Mouse (Mus musculus): ENCODE measurements around the gene Wscd1. TPM values are rescaled to one million over a fixed set of nuclear protein-coding genes. Genes with fewer than 3 reads are reported as not detected.
A peak's percentile ranks its signal among the peaks of the same experiment; 100 is the strongest.

Wscd1 gene
- 66.6 TPM in 2 replicates for polyA plus RNA-seq (2012; rRNA removed)

DNA sequence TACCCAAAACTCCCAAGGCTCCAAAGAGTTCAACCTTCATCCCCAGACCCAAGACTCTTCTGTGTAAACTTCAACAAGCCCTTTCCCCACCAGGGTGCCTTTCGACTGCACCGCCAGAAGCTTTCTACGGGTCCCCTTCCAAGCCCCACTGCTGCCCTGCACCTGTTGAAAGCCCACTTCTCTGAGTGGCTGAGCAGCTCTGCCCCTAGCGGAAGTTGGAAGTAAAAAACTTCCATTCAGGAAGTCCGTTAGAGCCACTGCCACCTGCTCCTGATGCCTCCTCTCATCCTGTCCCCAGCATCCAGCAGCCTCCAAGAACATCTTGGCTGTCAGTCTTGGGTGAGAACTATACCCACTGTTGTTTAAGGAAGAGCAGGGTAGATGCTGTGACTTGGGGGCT lies at the start of gene Wscd1:
Gene Wscd1, plus strand, starts transcription at position 250 of the 400 bp plus-strand sequence.
- Histone ChIP-seq H3K4me3 (ENCODE audit: insufficient read depth, low read length) (peak within 1 kb of the TSS; percentile 32), H3K4me1 (ENCODE audit: control insufficient read depth, insufficient read depth, low read length) (peaks cover 2% of the 10 kb centered on the region; the same call in 1 of the 2 replicates), H3K27ac (ENCODE audit: insufficient read depth, low read length) (no peak within 1 kb of the TSS)
- peak; percentile 50 for TF ChIP-seq CTCF (IDR thresholded peaks at IDR 0.05; ENCODE audit: extremely low read depth, insufficient read depth, low read length)
- no peak for TF ChIP-seq POLR2A (IDR thresholded peaks at IDR 0.05; ENCODE audit: extremely low read depth, insufficient read depth, low read length)

DNA sequence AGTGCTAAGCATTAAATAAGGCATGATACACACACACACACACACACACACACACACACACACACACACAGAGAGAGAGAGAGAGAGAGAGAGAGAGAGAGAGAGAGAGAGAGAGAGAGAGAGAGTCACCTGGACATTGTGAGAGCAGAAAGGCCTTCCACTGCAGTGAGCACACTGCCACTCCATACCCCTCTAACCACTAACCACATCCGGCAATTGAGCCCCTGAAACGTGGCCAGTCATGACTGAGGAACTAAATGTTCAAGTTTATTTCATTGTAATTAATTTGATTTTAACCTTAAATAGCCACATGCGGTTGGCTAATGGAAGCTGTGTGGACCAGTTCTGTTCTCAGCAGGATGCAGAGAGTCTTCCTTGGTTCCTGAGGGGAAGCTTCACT lies 21.7 kb upstream of the Wscd1 start:
- Histone ChIP-seq H3K27ac (ENCODE audit: insufficient read depth, low read length) (no peak overlapping the region), H3K4me3 (ENCODE audit: insufficient read depth, low read length) (no peak overlapping the region), H3K4me1 (ENCODE audit: control insufficient read depth, insufficient read depth, low read length) (no peaks in the 10 kb centered on the region)
- TF ChIP-seq POLR2A (IDR thresholded peaks at IDR 0.05; ENCODE audit: extremely low read depth, insufficient read depth, low read length) = no peak
- no peak for TF ChIP-seq CTCF (IDR thresholded peaks at IDR 0.05; ENCODE audit: extremely low read depth, insufficient read depth, low read length)

DNA sequence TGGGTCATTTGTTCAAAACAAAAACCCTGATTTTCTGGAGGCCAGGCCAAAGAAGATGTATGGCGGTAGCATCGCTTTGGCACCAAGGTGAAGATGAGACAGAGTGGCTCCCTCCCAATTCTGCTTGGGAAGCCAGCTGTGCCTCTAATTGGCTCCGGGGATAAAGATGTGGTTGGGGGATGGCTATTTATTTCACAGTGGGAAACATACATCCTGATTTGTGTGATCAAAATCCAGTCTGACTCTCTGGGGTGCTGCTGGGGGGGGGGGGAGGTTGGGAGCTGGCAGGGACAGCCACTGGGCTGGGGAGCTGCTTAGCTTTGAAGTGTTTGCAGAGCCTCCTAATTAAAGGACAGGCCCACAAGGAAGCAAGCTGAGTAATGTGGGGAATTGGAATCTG lies 20.4 kb upstream of the Wscd1 start:
- TF ChIP-seq POLR2A (IDR thresholded peaks at IDR 0.05; ENCODE audit: extremely low read depth, insufficient read depth, low read length) = no peak
- TF ChIP-seq CTCF (IDR thresholded peaks at IDR 0.05; ENCODE audit: extremely low read depth, insufficient read depth, low read length) = no peak
- H3K27ac ChIP-seq (ENCODE audit: insufficient read depth, low read length) = no peak overlapping the region

DNA sequence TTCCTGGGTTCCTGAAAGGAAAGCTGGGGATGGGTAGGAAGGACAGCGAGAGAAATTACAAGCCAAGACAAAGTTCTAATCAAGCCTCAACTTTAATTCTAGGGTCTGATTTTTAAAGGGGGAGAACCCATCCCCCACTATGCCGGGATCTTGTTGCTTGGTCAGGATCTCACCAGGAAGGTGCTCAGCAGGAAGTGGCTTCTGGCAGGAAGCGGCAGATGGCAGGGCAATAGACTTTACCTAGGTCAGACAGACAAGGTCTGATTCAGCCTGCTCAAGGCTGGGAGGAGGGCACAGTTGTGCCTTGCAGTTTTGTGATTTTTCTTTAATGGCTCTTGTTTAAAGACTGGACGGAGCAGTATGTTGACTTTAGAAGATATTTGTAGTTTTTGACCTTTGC lies 15.9 kb upstream of the Wscd1 start:
- no peak overlapping the region for H3K4me3 ChIP-seq (ENCODE audit: insufficient read depth, low read length)
- no peaks in the 10 kb centered on the region for H3K4me1 ChIP-seq (ENCODE audit: control insufficient read depth, insufficient read depth, low read length)
- no peak overlapping the region for H3K27ac ChIP-seq (ENCODE audit: insufficient read depth, low read length)
- TF ChIP-seq POLR2A (IDR thresholded peaks at IDR 0.05; ENCODE audit: extremely low read depth, insufficient read depth, low read length) (no peak), CTCF (IDR thresholded peaks at IDR 0.05; ENCODE audit: extremely low read depth, insufficient read depth, low read length) (no peak)

More for the DNA sequence above, 20.4 kb upstream of the Wscd1 start:
- no peaks in the 10 kb centered on the region for H3K4me1 ChIP-seq (ENCODE audit: control insufficient read depth, insufficient read depth, low read length)
- H3K4me3 ChIP-seq (ENCODE audit: insufficient read depth, low read length) = no peak overlapping the region

DNA sequence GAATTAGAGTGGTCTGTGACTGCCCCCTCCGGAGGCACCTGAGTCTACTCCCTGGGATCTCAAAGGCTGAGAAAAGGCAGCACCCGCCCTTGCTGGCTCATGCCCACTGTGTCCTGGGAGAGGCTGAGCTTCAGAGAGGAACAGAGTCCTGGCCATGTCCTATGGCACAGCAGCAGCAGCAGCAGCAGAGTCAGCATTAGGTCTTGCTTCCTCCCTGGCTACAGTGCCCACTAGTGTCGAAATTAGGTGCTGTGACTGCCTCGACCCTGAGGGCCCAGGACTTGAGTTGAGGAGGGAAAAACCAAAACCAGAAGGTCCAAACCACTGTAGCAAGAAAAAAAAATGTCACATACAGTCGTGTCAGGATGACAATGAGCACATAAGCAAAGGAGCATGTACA lies 12.6 kb upstream of the Wscd1 start:
- H3K4me3 ChIP-seq (ENCODE audit: insufficient read depth, low read length) = no peak overlapping the region
- H3K4me1 ChIP-seq (ENCODE audit: control insufficient read depth, insufficient read depth, low read length) = no peaks in the 10 kb centered on the region
- TF ChIP-seq POLR2A (IDR thresholded peaks at IDR 0.05; ENCODE audit: extremely low read depth, insufficient read depth, low read length) = no peak
- TF ChIP-seq CTCF (IDR thresholded peaks at IDR 0.05; ENCODE audit: extremely low read depth, insufficient read depth, low read length) = peak; percentile 42; the same call in 1 of the 2 replicates
- no peak overlapping the region for H3K27ac ChIP-seq (ENCODE audit: insufficient read depth, low read length)

DNA sequence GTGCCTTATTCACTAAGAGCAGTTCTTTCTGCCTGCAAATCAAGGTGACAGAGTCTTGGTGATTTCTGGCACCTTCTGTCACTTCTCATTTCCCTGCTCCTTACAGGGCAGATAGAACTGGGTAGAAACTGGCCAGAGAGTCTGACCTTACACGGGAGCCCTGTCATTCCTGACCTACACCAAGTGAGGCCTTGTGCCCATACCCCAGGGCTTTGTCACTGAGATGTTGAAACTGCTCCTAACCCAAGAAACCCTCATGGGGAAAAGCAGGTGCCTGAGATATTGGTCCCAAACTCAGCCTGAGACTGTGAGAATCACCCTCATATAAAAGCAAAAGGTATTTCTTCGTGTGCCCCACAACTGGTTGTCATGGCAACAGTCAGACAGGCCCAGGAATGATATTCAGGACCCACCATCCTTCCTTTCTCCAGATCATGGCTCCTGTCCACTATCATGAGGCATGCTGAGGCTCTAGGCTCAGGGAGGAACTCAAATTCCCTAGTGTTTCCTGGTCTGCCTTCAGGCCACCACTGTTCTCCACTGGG lies 11.1 kb upstream of the Wscd1 start:
- H3K27ac ChIP-seq (ENCODE audit: insufficient read depth, low read length) = no peak overlapping the region
- TF ChIP-seq CTCF (IDR thresholded peaks at IDR 0.05; ENCODE audit: extremely low read depth, insufficient read depth, low read length) (no peak), POLR2A (IDR thresholded peaks at IDR 0.05; ENCODE audit: extremely low read depth, insufficient read depth, low read length) (no peak)
- no peak overlapping the region for H3K4me3 ChIP-seq (ENCODE audit: insufficient read depth, low read length)
- H3K4me1 ChIP-seq (ENCODE audit: control insufficient read depth, insufficient read depth, low read length) = no peaks in the 10 kb centered on the region

DNA sequence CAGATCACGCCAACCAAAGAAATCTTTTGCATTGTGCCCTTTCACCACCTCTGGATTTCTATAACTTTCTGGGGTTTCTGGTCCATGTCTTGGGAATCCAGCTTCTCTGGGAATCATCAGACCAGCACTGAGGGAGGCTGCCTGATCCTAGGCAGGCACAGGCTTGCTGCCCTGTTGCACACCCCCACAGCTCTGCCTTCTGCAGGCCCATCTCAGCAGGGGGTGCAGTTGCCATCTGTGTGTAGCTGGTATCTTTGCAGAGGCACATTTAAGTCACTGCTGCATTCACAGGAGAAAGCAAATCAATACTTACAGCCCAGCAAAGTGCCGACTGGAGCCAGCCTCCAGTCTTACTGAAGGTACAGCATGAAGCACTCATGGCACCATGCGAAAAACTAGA lies 3.8 kb upstream of the Wscd1 start:
- TF ChIP-seq POLR2A (IDR thresholded peaks at IDR 0.05; ENCODE audit: extremely low read depth, insufficient read depth, low read length) (no peak), CTCF (IDR thresholded peaks at IDR 0.05; ENCODE audit: extremely low read depth, insufficient read depth, low read length) (0 out of 2 replicates have a peak, but pooled peaks have one; percentile 10)
- peaks cover 2% of the 10 kb centered on the region; the same call in 1 of the 2 replicates for H3K4me1 ChIP-seq (ENCODE audit: control insufficient read depth, insufficient read depth, low read length)
- H3K4me3 ChIP-seq (ENCODE audit: insufficient read depth, low read length) = no peak overlapping the region
- no peak overlapping the region for H3K27ac ChIP-seq (ENCODE audit: insufficient read depth, low read length)

DNA sequence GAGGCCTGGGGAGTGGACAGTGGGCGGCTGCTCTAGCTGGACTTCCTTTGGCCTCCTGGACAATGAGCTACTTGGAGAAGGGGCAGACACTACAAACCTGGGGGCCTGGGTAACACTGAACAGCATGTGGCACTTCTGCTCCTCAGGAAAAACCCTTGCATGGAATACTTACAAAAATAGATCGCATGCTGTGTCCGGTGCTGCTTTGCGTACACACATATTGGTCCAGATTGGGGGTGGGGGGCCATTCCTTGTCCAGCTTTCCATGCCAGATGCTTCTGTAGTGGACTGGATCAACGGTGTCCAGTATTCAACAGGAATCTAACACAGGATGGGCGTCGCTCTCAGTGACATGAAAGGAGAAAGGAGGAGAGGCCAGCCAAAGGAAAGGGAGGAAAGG lies 2.0 kb upstream of the Wscd1 start:
- Histone ChIP-seq H3K4me3 (ENCODE audit: insufficient read depth, low read length) (no peak overlapping the region), H3K4me1 (ENCODE audit: control insufficient read depth, insufficient read depth, low read length) (peaks cover 2% of the 10 kb centered on the region; the same call in 1 of the 2 replicates), H3K27ac (ENCODE audit: insufficient read depth, low read length) (no peak overlapping the region)
- no peak for TF ChIP-seq POLR2A (IDR thresholded peaks at IDR 0.05; ENCODE audit: extremely low read depth, insufficient read depth, low read length)
- no peak for TF ChIP-seq CTCF (IDR thresholded peaks at IDR 0.05; ENCODE audit: extremely low read depth, insufficient read depth, low read length)

DNA sequence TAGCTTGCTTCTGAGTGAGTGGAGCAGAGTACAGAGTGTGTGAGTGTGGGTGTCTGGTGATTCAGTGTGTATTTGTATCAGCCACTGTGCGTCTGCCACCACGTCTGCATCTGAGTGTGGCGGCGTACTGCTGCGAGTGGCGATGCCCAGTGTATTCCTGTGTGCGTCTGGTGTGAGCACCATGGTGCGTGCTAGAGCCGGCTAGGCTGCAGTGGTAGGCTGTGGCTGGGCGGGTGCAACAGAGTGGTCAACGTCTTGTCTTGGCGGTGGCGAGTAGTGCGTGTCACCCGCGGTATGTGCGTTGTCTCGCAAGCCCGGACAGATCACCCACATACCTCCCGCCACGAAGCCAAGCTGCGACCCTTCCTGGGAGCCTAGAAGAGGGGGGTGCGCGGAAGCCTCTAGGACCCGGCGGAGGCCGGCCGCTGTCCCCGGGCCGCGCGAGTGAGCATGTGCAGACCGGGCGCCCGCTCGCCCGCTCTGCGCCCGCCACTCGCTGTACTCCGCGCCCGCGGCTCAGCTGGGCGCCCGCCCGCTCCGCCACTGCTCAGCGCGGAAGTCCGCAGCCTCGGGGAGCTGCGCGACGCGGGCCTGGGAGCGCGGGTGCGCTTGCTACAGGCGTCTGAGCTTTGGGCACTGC lies 934 bp downstream of the Wscd1 start:
- Histone ChIP-seq H3K27ac (ENCODE audit: insufficient read depth, low read length) (peak overlapping the region; percentile 74), H3K4me3 (ENCODE audit: insufficient read depth, low read length) (peak overlapping the region; percentile 32), H3K4me1 (ENCODE audit: control insufficient read depth, insufficient read depth, low read length) (peaks cover 3% of the 10 kb centered on the region; the same call in 1 of the 2 replicates)
- TF ChIP-seq POLR2A (IDR thresholded peaks at IDR 0.05; ENCODE audit: extremely low read depth, insufficient read depth, low read length) = peak; percentile 66; the same call in 1 of the 2 replicates
- no peak for TF ChIP-seq CTCF (IDR thresholded peaks at IDR 0.05; ENCODE audit: extremely low read depth, insufficient read depth, low read length)

DNA sequence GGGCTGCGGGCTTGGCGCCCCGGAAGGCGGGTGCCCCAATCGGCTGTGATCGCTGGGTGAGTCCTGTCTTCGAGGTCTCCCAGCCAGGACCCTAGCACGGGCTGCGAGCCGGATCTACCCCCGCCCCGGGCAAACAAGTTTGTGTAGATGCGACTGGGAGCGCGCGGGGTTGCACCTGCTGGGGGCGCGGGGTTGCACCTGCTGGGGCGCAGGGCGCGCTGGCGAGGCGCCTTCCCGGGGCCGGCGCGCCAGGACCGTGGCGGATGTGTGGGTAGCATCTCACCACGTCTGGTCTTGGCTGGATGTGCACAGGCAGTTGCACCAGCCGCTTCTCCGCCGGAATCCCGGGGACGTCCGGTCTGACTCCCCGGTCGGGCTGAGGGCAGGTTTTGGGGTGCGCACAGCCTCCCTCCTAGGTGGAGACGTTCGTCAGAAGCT lies 1.5 kb downstream of the Wscd1 start:
- no peak for TF ChIP-seq CTCF (IDR thresholded peaks at IDR 0.05; ENCODE audit: extremely low read depth, insufficient read depth, low read length)
- no peak for TF ChIP-seq POLR2A (IDR thresholded peaks at IDR 0.05; ENCODE audit: extremely low read depth, insufficient read depth, low read length)
- Histone ChIP-seq H3K4me3 (ENCODE audit: insufficient read depth, low read length) (peak overlapping the region; percentile 32), H3K4me1 (ENCODE audit: control insufficient read depth, insufficient read depth, low read length) (peaks cover 2% of the 10 kb centered on the region; the same call in 1 of the 2 replicates), H3K27ac (ENCODE audit: insufficient read depth, low read length) (peak overlapping the region; percentile 74)

Data from cortical plate, adult 2 months (tissue).